Mouse (Mus musculus) G1E (cell line): ENCODE measurements around the gene Gnas.

ENCODE experiments used
- CTCF ChIP-seq: IDR thresholded peaks from 2 replicates; pipeline ENCODE4 v1.5.1; 2012; ENCODE audit warnings: low read depth, low read length, inconsistent platforms, mixed read lengths
- GATA2 ChIP-seq: IDR thresholded peaks from 2 replicates; pipeline ENCODE4 v1.6.1; 2012; ENCODE audit warnings: low read depth, low read length, inconsistent platforms, borderline replicate concordance

GRCm38 (mm10) chr2:174273131-174273530 lies 11.0 kb upstream of the Gnas start:
- no peak for TF ChIP-seq GATA2
- TF ChIP-seq CTCF, result no peak
